In genomic region chr4:155473319-155473718, GRCm38 (mm10) we compare ENCODE assay signal across 9 mouse cellular contexts. TPM values are rescaled to one million over a fixed set of nuclear protein-coding genes. Genes with fewer than 3 reads are reported as not detected.
DNase-seq lines count a peak whose midpoint lies in the region; ATAC-seq and TF ChIP-seq lines count a peak whose summit lies in the region.
"Had no signal": no experiment of that assay in that cellular context is flagged by ENCODE, and none has a peak within 500 bp of the region (broad histone marks: within the 10 kb centered on the region; RNA-seq: fewer than 3 reads in every experiment).

No protein-coding gene starts in this region.

- H3K4me3 ChIP-seq in kidney, postnatal 0 days (replicated peaks; ENCODE audit: low read depth, low read length) = no peak overlapping the region
- H3K4me3 ChIP-seq in kidney, embryonic 14.5 days (ENCODE audit: low read length) = no peak overlapping the region
- no peak overlapping the region for H3K4me3 ChIP-seq in limb, embryonic 13.5 days
- no peak overlapping the region for H3K4me3 ChIP-seq in forebrain, embryonic 12.5 days (replicated peaks)

- TF ChIP-seq CTCF in kidney, postnatal 0 days (IDR thresholded peaks at IDR 0.05; ENCODE audit: low read depth) = no peak

- no peaks in the 10 kb centered on the region for H3K27me3 ChIP-seq in kidney, postnatal 0 days (ENCODE audit: insufficient read depth, low read length)
- H3K27me3 ChIP-seq in kidney, embryonic 14.5 days (ENCODE audit: control insufficient read depth, insufficient read depth, low read length) = no peaks in the 10 kb centered on the region
- peaks cover 26% of the 10 kb centered on the region for H3K27me3 ChIP-seq in limb, embryonic 13.5 days
- H3K27me3 ChIP-seq in forebrain, embryonic 12.5 days = peaks cover 16% of the 10 kb centered on the region

- no peaks in the 10 kb centered on the region for H3K9me3 ChIP-seq in kidney, postnatal 0 days (replicated peaks; ENCODE audit: low read length)
- no peaks in the 10 kb centered on the region for H3K9me3 ChIP-seq in kidney, embryonic 14.5 days (ENCODE audit: control insufficient read depth, low read length)
- no peaks in the 10 kb centered on the region for H3K9me3 ChIP-seq in limb, embryonic 13.5 days
- H3K9me3 ChIP-seq in forebrain, embryonic 12.5 days = no peaks in the 10 kb centered on the region
- H3K9me3 ChIP-seq: G1E had no signal

- WGBS in kidney, postnatal 0 days = 59% methylated on average over 5 of the region's 5 CpGs
- WGBS in kidney, embryonic 14.5 days = 65% methylated on average over 5 of the region's 5 CpGs
- 58% methylated on average over 5 of the region's 5 CpGs for WGBS in limb, embryonic 13.5 days
- WGBS in forebrain, embryonic 12.5 days = 66% methylated on average over 5 of the region's 5 CpGs

- ATAC-seq in kidney, postnatal 0 days (replicated peaks; ENCODE audit: low FRiP score, low read depth) = 0 out of 2 replicates have a peak, but pooled peaks have one; percentile 35
- ATAC-seq in kidney, embryonic 14.5 days (ENCODE audit: low FRiP score, low TSS enrichment) = no peak
- ATAC-seq in limb, embryonic 13.5 days (ENCODE audit: low FRiP score, low read depth) = peak; percentile 33; the same call in 1 of the 2 replicates
- ATAC-seq in forebrain, embryonic 12.5 days (ENCODE audit: low FRiP score) = no peak

- no peaks in the 10 kb centered on the region for H3K36me3 ChIP-seq in kidney, postnatal 0 days (ENCODE audit: insufficient read depth, low read length)
- no peaks in the 10 kb centered on the region for H3K36me3 ChIP-seq in kidney, embryonic 14.5 days (ENCODE audit: control insufficient read depth, insufficient read depth, low read length)
- H3K36me3 ChIP-seq in limb, embryonic 13.5 days = no peaks in the 10 kb centered on the region
- no peaks in the 10 kb centered on the region for H3K36me3 ChIP-seq in forebrain, embryonic 12.5 days (replicated peaks)
- H3K36me3 ChIP-seq: G1E had no signal

- H3K27ac ChIP-seq in kidney, postnatal 0 days = no peak overlapping the region
- no peak overlapping the region for H3K27ac ChIP-seq in kidney, embryonic 14.5 days (ENCODE audit: low read depth, low read length)
- H3K27ac ChIP-seq in limb, embryonic 13.5 days = no peak overlapping the region
- H3K27ac ChIP-seq in forebrain, embryonic 12.5 days = no peak overlapping the region

- H3K4me2 ChIP-seq in kidney, postnatal 0 days (ENCODE audit: low read length) = no peak overlapping the region
- no peak overlapping the region for H3K4me2 ChIP-seq in kidney, embryonic 14.5 days (replicated peaks; ENCODE audit: low read depth, low read length)
- no peak overlapping the region for H3K4me2 ChIP-seq in limb, embryonic 13.5 days (replicated peaks)
- no peak overlapping the region for H3K4me2 ChIP-seq in forebrain, embryonic 12.5 days

- 0 out of 2 replicates have a peak, but pooled peaks cover 4% of the 10 kb centered on the region for H3K4me1 ChIP-seq in kidney, postnatal 0 days (replicated peaks; ENCODE audit: insufficient read depth, low read length)
- no peaks in the 10 kb centered on the region for H3K4me1 ChIP-seq in kidney, embryonic 14.5 days (ENCODE audit: control insufficient read depth, insufficient read depth, low read length)
- H3K4me1 ChIP-seq in limb, embryonic 13.5 days = peaks cover 7% of the 10 kb centered on the region
- peaks cover 7% of the 10 kb centered on the region for H3K4me1 ChIP-seq in forebrain, embryonic 12.5 days

- DNase-seq in kidney, postnatal 0 days (ENCODE audit: low spot score) = no peak
- DNase-seq in ZHBTc4 (ENCODE audit: low read depth, low spot score) = peak; percentile 64
- peak; percentile 86 to 89 for DNase-seq in cerebellum, postnatal 25 days
- DNase-seq in right cerebral cortex, adult 2 months (ENCODE audit: low spot score in 2 of 2) = no peak
- DNase-seq in lung, postnatal 14 days = no peak

- H3K9ac ChIP-seq in kidney, postnatal 0 days (ENCODE audit: low read depth, low read length) = no peak overlapping the region
- H3K9ac ChIP-seq in kidney, embryonic 14.5 days (ENCODE audit: low read depth, low read length) = no peak overlapping the region
- H3K9ac ChIP-seq in limb, embryonic 13.5 days = no peak overlapping the region
- H3K9ac ChIP-seq in forebrain, embryonic 12.5 days = no peak overlapping the region

RNA-seq across cellular contexts. Expression of gene Tmem52, which starts 4.4 kb away (rescaled TPM):
- polyA plus RNA-seq in kidney, postnatal 0 days (2015; fragmentation: Nextera tagmentation; extraction: Ambion mirVana) = 6.5 and 7.3 TPM in 2 replicates
- polyA plus RNA-seq in kidney, embryonic 14.5 days (2014; fragmentation: Nextera tagmentation; extraction: Ambion mirVana) = 0.44 and 0.57 TPM in 2 replicates
- not detected in 2 replicates for polyA plus RNA-seq in limb, embryonic 13.5 days (2015; fragmentation: Nextera tagmentation; extraction: Ambion mirVana)
- polyA plus RNA-seq in forebrain, embryonic 12.5 days (2016; fragmentation: Nextera tagmentation; extraction: Ambion mirVana) = not detected in 2 replicates
- polyA plus RNA-seq: G1E had no signal

RNA-seq across cellular contexts. Expression of gene Gnb1, which starts 17.8 kb away (rescaled TPM):
- polyA plus RNA-seq in kidney, postnatal 0 days (2015; fragmentation: Nextera tagmentation; extraction: Ambion mirVana) = 376 and 406 TPM in 2 replicates
- 493 and 553 TPM in 2 replicates for polyA plus RNA-seq in kidney, embryonic 14.5 days (2014; fragmentation: Nextera tagmentation; extraction: Ambion mirVana)
- 506 and 533 TPM in 2 replicates for polyA plus RNA-seq in limb, embryonic 13.5 days (2015; fragmentation: Nextera tagmentation; extraction: Ambion mirVana)
- polyA plus RNA-seq in forebrain, embryonic 12.5 days (2016; fragmentation: Nextera tagmentation; extraction: Ambion mirVana) = 667 and 781 TPM in 2 replicates

Comparison
In these comparisons a context has a peak if more than half of its experiments do, and no peak if none do; other contexts are left out.
1. ATAC-seq: peak in kidney, postnatal 0 days (single experiment) and limb, embryonic 13.5 days (single experiment); none in kidney, embryonic 14.5 days (single experiment) and forebrain, embryonic 12.5 days (single experiment).
2. DNase-seq: peak in ZHBTc4 (single experiment) and cerebellum, postnatal 25 days (2 of 2); none in kidney, postnatal 0 days (single experiment), right cerebral cortex, adult 2 months (0 of 2) and lung, postnatal 14 days (single experiment).